Mouse (Mus musculus): ENCODE measurements around the gene Gp5. TPM values are rescaled to one million over a fixed set of nuclear protein-coding genes. Genes with fewer than 3 reads are reported as not detected.

Gene Gp5
- polyA plus RNA-seq, 1 experiment from 2014 or later: 0.11 TPM

GRCm38 (mm10) chr16:30260012-30260635 is 50.5 kb downstream of the Gp5 start:
- Histone ChIP-seq H3K9me3 (ENCODE audit: control insufficient read depth, low read length) (no peaks in the 10 kb centered on the region), H3K27me3 (ENCODE audit: control insufficient read depth, insufficient read depth, low read length) (no peaks in the 10 kb centered on the region), H3K4me1 (replicated peaks; ENCODE audit: control insufficient read depth, insufficient read depth) (no peaks in the 10 kb centered on the region), H3K27ac (replicated peaks) (no peak overlapping the region), H3K4me2 (replicated peaks; ENCODE audit: low read depth) (no peak overlapping the region), H3K36me3 (ENCODE audit: control insufficient read depth, insufficient read depth, low read length) (no peaks in the 10 kb centered on the region), H3K4me3 (ENCODE audit: low read depth, low read length) (no peak overlapping the region), H3K9ac (ENCODE audit: low read length) (no peak overlapping the region)
- TF ChIP-seq CTCF (IDR thresholded peaks at IDR 0.05; ENCODE audit: low read depth) (no peak), EP300 (optimal IDR thresholded peaks at IDR 0.05) (no peak)
- ATAC-seq (ENCODE audit: low FRiP score, low TSS enrichment) (no peak), DNase-seq (ENCODE audit: low spot score) (no peak)
- 85% methylated on average over 15 of the region's 15 CpGs for WGBS

- TF ChIP-seq CTCF (IDR thresholded peaks at IDR 0.05; ENCODE audit: low read depth) (no peak), EP300 (optimal IDR thresholded peaks at IDR 0.05) (no peak)
- Histone ChIP-seq H3K27me3 (ENCODE audit: control insufficient read depth, insufficient read depth, low read length) (no peaks in the 10 kb centered on the region), H3K9me3 (ENCODE audit: control insufficient read depth, low read length) (no peaks in the 10 kb centered on the region), H3K27ac (replicated peaks) (no peak overlapping the region), H3K36me3 (ENCODE audit: control insufficient read depth, insufficient read depth, low read length) (no peaks in the 10 kb centered on the region), H3K4me3 (ENCODE audit: low read depth, low read length) (no peak overlapping the region), H3K9ac (ENCODE audit: low read length) (no peak overlapping the region), H3K4me1 (replicated peaks; ENCODE audit: control insufficient read depth, insufficient read depth) (no peaks in the 10 kb centered on the region), H3K4me2 (replicated peaks; ENCODE audit: low read depth) (no peak overlapping the region)
- no peak for ATAC-seq (ENCODE audit: low FRiP score, low TSS enrichment)
- no peak for DNase-seq (ENCODE audit: low spot score)
- WGBS: 86% methylated on average over 10 of the region's 10 CpGs
Measured at GRCm38 (mm10) chr16:30259444-30259843, 51.1 kb downstream of the Gp5 start.

GRCm38 (mm10) chr16:30258441-30258840 is 52.1 kb downstream of the Gp5 start:
- Histone ChIP-seq H3K4me3 (ENCODE audit: low read depth, low read length) (no peak overlapping the region), H3K4me2 (replicated peaks; ENCODE audit: low read depth) (no peak overlapping the region), H3K36me3 (ENCODE audit: control insufficient read depth, insufficient read depth, low read length) (no peaks in the 10 kb centered on the region), H3K27me3 (ENCODE audit: control insufficient read depth, insufficient read depth, low read length) (no peaks in the 10 kb centered on the region), H3K4me1 (replicated peaks; ENCODE audit: control insufficient read depth, insufficient read depth) (no peaks in the 10 kb centered on the region), H3K9me3 (ENCODE audit: control insufficient read depth, low read length) (no peaks in the 10 kb centered on the region), H3K9ac (ENCODE audit: low read length) (no peak overlapping the region), H3K27ac (replicated peaks) (no peak overlapping the region)
- 81% methylated on average over 7 of the region's 7 CpGs for WGBS
- no peak for ATAC-seq (ENCODE audit: low FRiP score, low TSS enrichment)
- TF ChIP-seq CTCF (IDR thresholded peaks at IDR 0.05; ENCODE audit: low read depth) (no peak), EP300 (optimal IDR thresholded peaks at IDR 0.05) (no peak)
- no peak for DNase-seq (ENCODE audit: low spot score)

GRCm38 (mm10) chr16:30257718-30258117 is 52.9 kb downstream of the Gp5 start:
- TF ChIP-seq EP300 (optimal IDR thresholded peaks at IDR 0.05) (no peak), CTCF (IDR thresholded peaks at IDR 0.05; ENCODE audit: low read depth) (no peak)
- Histone ChIP-seq H3K27me3 (ENCODE audit: control insufficient read depth, insufficient read depth, low read length) (no peaks in the 10 kb centered on the region), H3K4me3 (ENCODE audit: low read depth, low read length) (no peak overlapping the region), H3K4me1 (replicated peaks; ENCODE audit: control insufficient read depth, insufficient read depth) (no peaks in the 10 kb centered on the region), H3K36me3 (ENCODE audit: control insufficient read depth, insufficient read depth, low read length) (no peaks in the 10 kb centered on the region), H3K9ac (ENCODE audit: low read length) (no peak overlapping the region), H3K9me3 (ENCODE audit: control insufficient read depth, low read length) (no peaks in the 10 kb centered on the region), H3K27ac (replicated peaks) (no peak overlapping the region), H3K4me2 (replicated peaks; ENCODE audit: low read depth) (no peak overlapping the region)
- 64% methylated on average over 9 of the region's 9 CpGs for WGBS
- ATAC-seq (ENCODE audit: low FRiP score, low TSS enrichment) (no peak), DNase-seq (ENCODE audit: low spot score) (no peak)

Other genes with a start within 250 kb of the Gp5 start
- gene Hes1, start 246.4 kb downstream of the Gp5 start, polyA plus RNA-seq (2015; fragmentation: Nextera tagmentation; extraction: Ambion mirVana): 66.2 and 73.1 TPM in 2 replicates
- gene Cpn2, start 43.3 kb downstream of the Gp5 start, polyA plus RNA-seq (2015; fragmentation: Nextera tagmentation; extraction: Ambion mirVana): 0.04 TPM in 1 of 2 replicates, not detected in the other
- 0.76 and 0.87 TPM in 2 replicates for gene Lrrc15, start 27.5 kb downstream of the Gp5 start, polyA plus RNA-seq (2015; fragmentation: Nextera tagmentation; extraction: Ambion mirVana)
- 7.5 and 7.7 TPM in 2 replicates for gene Atp13a3, start 95.2 kb upstream of the Gp5 start, polyA plus RNA-seq (2015; fragmentation: Nextera tagmentation; extraction: Ambion mirVana)
- 3.5 and 4.3 TPM in 2 replicates for gene Tmem44, start 240.1 kb upstream of the Gp5 start, polyA plus RNA-seq (2015; fragmentation: Nextera tagmentation; extraction: Ambion mirVana)